Mouse (Mus musculus) myocyte (in vitro differentiated cells): ENCODE data around the gene Crcp.

Experiments
- CEBPB ChIP-seq: IDR thresholded peaks from 2 replicates; pipeline ENCODE4 v1.6.1; 2011; ENCODE audit warnings: mild to moderate bottlenecking, moderate library complexity; ENCODE audit not compliant: poor library complexity, insufficient read depth, severe bottlenecking
- E2F4 ChIP-seq: IDR thresholded peaks from one replicate; pipeline ENCODE4 v1.6.1; 2011; ENCODE audit warnings: mild to moderate bottlenecking, control low read depth, moderate library complexity; ENCODE audit not compliant: insufficient read depth
- MAX ChIP-seq: IDR thresholded peaks from one replicate; pipeline ENCODE4 v1.6.1; 2011; ENCODE audit warnings: low read depth, mild to moderate bottlenecking, control low read depth
- MYOD1 ChIP-seq, 3 experiments: IDR thresholded peaks; one replicate each; pipeline ENCODE4 v1.6.1; 2011; ENCODE audit warnings: control low read depth in 2 of 3, low read depth in 2 of 3, mild to moderate bottlenecking in 2 of 3, moderate library complexity in 1 of 3; ENCODE audit not compliant: insufficient read length in 2 of 3, control insufficient read depth in 1 of 3
- MYOG ChIP-seq, 3 experiments: IDR thresholded peaks; one replicate each; pipeline ENCODE4 v1.6.1; 2011; ENCODE audit warnings: control low read depth in 2 of 3, low read depth in 2 of 3, mild to moderate bottlenecking in 2 of 3; ENCODE audit not compliant: insufficient read length in 2 of 3, control insufficient read depth in 1 of 3, insufficient read depth in 1 of 3
- POLR2A ChIP-seq: IDR thresholded peaks from one replicate; pipeline ENCODE4 v1.6.1; 2011; ENCODE audit warnings: low read depth, mild to moderate bottlenecking, control low read depth, moderate library complexity; ENCODE audit not compliant: insufficient read length
- POLR2AphosphoS2 ChIP-seq: IDR thresholded peaks from one replicate; pipeline ENCODE4 v1.6.1; 2011; ENCODE audit warnings: low read depth, control low read depth; ENCODE audit not compliant: insufficient read length
- REST ChIP-seq: IDR thresholded peaks from one replicate; pipeline ENCODE4 v1.6.1; 2011; ENCODE audit warnings: mild to moderate bottlenecking, control low read depth, moderate library complexity; ENCODE audit not compliant: insufficient read depth, insufficient read length
- SRF ChIP-seq: IDR thresholded peaks from one replicate; pipeline ENCODE4 v1.6.1; 2011; ENCODE audit warnings: low read depth; ENCODE audit not compliant: control insufficient read depth, insufficient read length
- TCF12 ChIP-seq: IDR thresholded peaks from one replicate; pipeline ENCODE4 v1.6.1; 2011; ENCODE audit warnings: mild to moderate bottlenecking, control low read depth; ENCODE audit not compliant: poor library complexity, insufficient read depth, severe bottlenecking
- TCF3 ChIP-seq: IDR thresholded peaks from one replicate; pipeline ENCODE4 v1.6.1; 2011; ENCODE audit warnings: low read depth, control low read depth; ENCODE audit not compliant: insufficient read length
- USF1 ChIP-seq: IDR thresholded peaks from one replicate; pipeline ENCODE4 v1.6.1; 2011; ENCODE audit warnings: low read depth, mild to moderate bottlenecking, control low read depth, moderate library complexity

- TF ChIP-seq MAX (no peak), POLR2A (no peak), MYOD1 (IDR thresholded peaks at IDR 0.05; ENCODE audit: control insufficient read depth in 1 of 3, insufficient read length in 2 of 3, low read depth in 2 of 3) (no peak), USF1 (no peak), POLR2AphosphoS2 (no peak), CEBPB (no peak), MYOG (IDR thresholded peaks at IDR 0.05; ENCODE audit: control insufficient read depth in 1 of 3, insufficient read depth in 1 of 3, insufficient read length in 2 of 3, low read depth in 2 of 3) (no peak), TCF12 (no peak), E2F4 (no peak), TCF3 (no peak), REST (no peak), SRF (no peak)
These were observed 5.9 kb upstream of the Crcp start for GRCm38 (mm10) chr5:130023067-130023766.
